Mouse (Mus musculus): ENCODE results near the gene Dad1. TPM values are rescaled to one million over a fixed set of nuclear protein-coding genes. Genes with fewer than 3 reads are reported as not detected.
"Not testable (repeated sequence)": the region's sequence is repeated elsewhere in the genome, so short reads cannot be mapped to it uniquely, and the experiment has no call there.

Dad1 gene
- polyA plus RNA-seq, 1 experiment from 2014 or later = 466 TPM

DNA sequence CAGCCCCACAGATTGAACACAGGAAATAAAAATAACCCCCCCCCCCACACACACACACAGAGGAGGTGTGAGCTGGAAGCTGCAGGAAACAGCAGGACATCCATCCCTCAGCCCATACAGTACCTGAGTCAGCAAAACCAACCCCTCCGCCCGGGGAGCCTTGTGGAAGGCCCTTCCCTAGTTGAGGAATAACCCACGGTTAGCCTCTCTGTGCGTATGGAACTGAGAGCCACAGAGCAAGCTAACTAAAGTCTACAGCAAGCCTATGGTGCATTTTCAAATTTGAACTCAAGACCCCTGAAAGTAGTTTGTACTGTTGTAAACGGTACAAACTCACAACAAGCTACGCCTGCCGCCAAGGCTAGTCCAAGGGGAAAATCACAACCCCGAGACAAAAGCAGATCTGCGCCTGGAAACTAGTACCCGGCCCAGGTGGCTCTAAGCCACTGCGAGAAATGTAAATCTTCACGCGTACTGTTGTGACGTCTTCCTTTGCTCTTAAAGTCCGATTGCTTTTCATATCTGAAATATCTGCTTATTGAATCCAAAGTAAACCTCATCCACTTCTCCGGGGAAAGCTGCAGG lies 20.3 kb downstream of the Dad1 start:
- H3K4me2 ChIP-seq (replicated peaks; ENCODE audit: low read depth, low read length) = 0 out of 2 replicates have a peak overlapping the region, but pooled peaks have one; percentile 0
- H3K9me3 ChIP-seq (ENCODE audit: low read length) = no peaks in the 10 kb centered on the region
- ATAC-seq = no peak
- no peaks in the 10 kb centered on the region for H3K36me3 ChIP-seq (ENCODE audit: insufficient read depth, low read length)
- DNase-seq (ENCODE audit: low spot score) = no peak
- peak overlapping the region; percentile 71 for H3K27ac ChIP-seq (ENCODE audit: low read length)
- TF ChIP-seq EP300 (IDR thresholded peaks at IDR 0.05) (no peak), CTCF (IDR thresholded peaks at IDR 0.05) (no peak)
- peaks cover 6% of the 10 kb centered on the region; the same call in 1 of the 2 replicates for H3K4me1 ChIP-seq (ENCODE audit: insufficient read depth, low read depth, low read length)
- no peak overlapping the region for H3K4me3 ChIP-seq (ENCODE audit: low read depth, low read length)
- 37% methylated on average over 16 of the region's 16 CpGs for WGBS
- H3K27me3 ChIP-seq (replicated peaks; ENCODE audit: insufficient read depth, low read length) = no peaks in the 10 kb centered on the region
- H3K9ac ChIP-seq (replicated peaks; ENCODE audit: low read depth) = no peak overlapping the region

DNA sequence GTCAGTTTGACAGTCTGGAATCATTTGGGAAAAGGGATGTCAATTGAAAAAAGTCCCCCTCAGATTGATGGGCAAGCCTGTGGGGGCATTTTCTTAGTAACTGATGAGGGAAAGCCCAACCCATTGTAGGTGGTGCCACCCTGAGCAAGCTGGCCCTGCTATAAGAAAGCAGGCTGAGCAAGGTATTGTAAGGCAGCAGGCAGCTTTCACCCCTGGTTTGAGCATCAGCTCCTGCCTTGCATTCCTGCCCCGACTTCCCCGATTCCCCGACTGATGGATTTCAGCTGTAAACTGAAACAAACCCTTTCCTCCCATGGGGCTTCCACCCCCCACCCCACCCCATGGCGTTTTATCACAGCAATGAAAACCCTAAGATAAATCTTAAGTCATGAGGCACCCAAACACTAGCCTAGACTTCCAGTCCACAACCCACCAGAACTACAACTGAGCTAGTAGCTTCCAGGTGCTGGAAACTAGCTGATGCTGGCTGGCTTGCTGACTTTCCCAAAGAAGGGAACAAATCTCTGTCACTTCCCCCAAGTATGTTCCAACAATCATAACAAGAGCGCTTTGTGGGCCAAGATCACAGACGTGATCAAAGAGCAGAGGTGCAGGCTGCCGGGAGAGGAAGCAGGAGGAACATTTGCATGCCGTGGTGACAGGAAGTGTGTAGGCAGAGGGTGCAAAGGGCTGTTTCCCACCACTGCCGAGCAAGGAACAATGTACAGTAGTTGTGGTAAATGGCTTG lies 20.9 kb downstream of the Dad1 start:
- ATAC-seq = peak; percentile 58
- Histone ChIP-seq H3K27me3 (replicated peaks; ENCODE audit: insufficient read depth, low read length) (no peaks in the 10 kb centered on the region), H3K4me3 (ENCODE audit: low read depth, low read length) (no peak overlapping the region), H3K4me2 (replicated peaks; ENCODE audit: low read depth, low read length) (peak overlapping the region; percentile 32), H3K27ac (ENCODE audit: low read length) (peak overlapping the region; percentile 71), H3K9ac (replicated peaks; ENCODE audit: low read depth) (no peak overlapping the region), H3K4me1 (ENCODE audit: insufficient read depth, low read depth, low read length) (peaks cover 10% of the 10 kb centered on the region; the same call in 1 of the 2 replicates), H3K9me3 (ENCODE audit: low read length) (no peaks in the 10 kb centered on the region), H3K36me3 (ENCODE audit: insufficient read depth, low read length) (no peaks in the 10 kb centered on the region)
- DNase-seq (ENCODE audit: low spot score) = peak; percentile 77
- TF ChIP-seq CTCF (IDR thresholded peaks at IDR 0.05) = no peak
- peak; percentile 62 for TF ChIP-seq EP300 (IDR thresholded peaks at IDR 0.05)
- 5% methylated on average over 9 of the region's 9 CpGs for WGBS

DNA sequence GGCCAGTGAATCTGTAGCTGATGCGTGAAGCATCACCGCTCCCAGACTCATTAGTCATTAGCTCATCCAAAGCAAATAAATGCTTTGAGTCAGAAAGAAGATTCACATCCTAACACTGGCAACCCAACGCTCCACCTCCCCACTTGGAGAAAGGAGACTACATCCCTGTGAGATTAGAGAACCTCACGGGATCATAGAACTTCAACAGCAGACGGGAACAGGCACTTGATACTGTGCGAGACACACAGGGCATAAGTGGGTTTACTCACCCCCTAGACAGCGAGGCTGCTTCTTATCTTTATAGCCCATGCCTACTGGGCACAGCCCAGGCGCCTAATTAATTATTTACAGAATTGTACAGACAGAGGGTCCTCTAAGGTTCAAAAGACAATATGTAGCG lies 21.8 kb downstream of the Dad1 start:
- no peak for TF ChIP-seq CTCF (IDR thresholded peaks at IDR 0.05)
- TF ChIP-seq EP300 (IDR thresholded peaks at IDR 0.05) = peak; percentile 88
- Histone ChIP-seq H3K4me3 (ENCODE audit: low read depth, low read length) (no peak overlapping the region), H3K36me3 (ENCODE audit: insufficient read depth, low read length) (no peaks in the 10 kb centered on the region), H3K4me1 (ENCODE audit: insufficient read depth, low read depth, low read length) (peaks cover 10% of the 10 kb centered on the region; the same call in 1 of the 2 replicates), H3K27me3 (replicated peaks; ENCODE audit: insufficient read depth, low read length) (no peaks in the 10 kb centered on the region), H3K9me3 (ENCODE audit: low read length) (no peaks in the 10 kb centered on the region), H3K27ac (ENCODE audit: low read length) (no peak overlapping the region), H3K4me2 (replicated peaks; ENCODE audit: low read depth, low read length) (no peak overlapping the region), H3K9ac (replicated peaks; ENCODE audit: low read depth) (no peak overlapping the region)
- WGBS = 42% methylated on average over 9 of the region's 9 CpGs
- peak; percentile 66 for ATAC-seq
- peak; percentile 64 for DNase-seq (ENCODE audit: low spot score)

DNA sequence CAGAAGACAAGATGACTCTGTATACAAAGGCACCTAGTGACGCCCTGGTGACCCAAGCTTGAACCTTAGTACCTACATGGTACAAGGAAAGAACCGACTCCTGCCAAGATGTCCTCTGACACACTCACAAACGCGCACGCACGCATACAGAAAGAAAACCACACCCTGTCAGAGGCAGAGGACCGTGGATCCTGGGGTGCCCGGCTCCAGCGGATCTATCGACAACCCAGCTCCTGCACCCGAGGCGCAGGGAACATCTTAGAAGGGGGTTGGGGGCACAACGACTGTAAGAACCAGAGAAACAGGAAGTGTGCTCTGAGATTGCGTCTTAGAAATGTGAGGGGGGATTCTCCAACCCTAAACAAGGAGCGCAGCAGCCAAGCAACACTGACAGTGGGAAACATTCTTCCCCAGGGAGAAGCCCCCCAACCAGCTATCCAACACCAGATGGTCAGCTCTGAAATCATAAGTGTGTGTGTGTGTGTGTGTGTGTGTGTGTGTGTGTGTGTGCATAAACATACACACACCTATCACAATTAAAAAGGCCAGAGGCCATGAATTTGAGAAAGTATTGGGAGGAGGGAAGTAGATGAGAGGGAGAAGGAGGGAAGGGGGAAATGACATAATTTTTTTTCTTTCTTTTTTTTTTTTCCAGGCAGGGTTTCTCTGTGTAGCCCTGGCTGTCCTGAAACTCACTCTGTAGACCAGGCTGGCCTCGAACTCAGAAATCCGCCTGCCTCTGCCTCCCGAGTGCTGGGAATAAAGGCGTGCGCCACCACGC lies 22.5 kb downstream of the Dad1 start:
- Histone ChIP-seq H3K27ac (ENCODE audit: low read length) (no peak overlapping the region), H3K36me3 (ENCODE audit: insufficient read depth, low read length) (no peaks in the 10 kb centered on the region), H3K9ac (replicated peaks; ENCODE audit: low read depth) (no peak overlapping the region), H3K9me3 (ENCODE audit: low read length) (no peaks in the 10 kb centered on the region), H3K4me3 (ENCODE audit: low read depth, low read length) (no peak overlapping the region), H3K4me2 (replicated peaks; ENCODE audit: low read depth, low read length) (no peak overlapping the region), H3K27me3 (replicated peaks; ENCODE audit: insufficient read depth, low read length) (no peaks in the 10 kb centered on the region), H3K4me1 (ENCODE audit: insufficient read depth, low read depth, low read length) (peaks cover 10% of the 10 kb centered on the region)
- ATAC-seq (no peak), DNase-seq (ENCODE audit: low spot score) (no peak)
- 50% methylated on average over 21 of the region's 21 CpGs for WGBS
- no peak for TF ChIP-seq EP300 (IDR thresholded peaks at IDR 0.05)
- no peak for TF ChIP-seq CTCF (IDR thresholded peaks at IDR 0.05)

DNA sequence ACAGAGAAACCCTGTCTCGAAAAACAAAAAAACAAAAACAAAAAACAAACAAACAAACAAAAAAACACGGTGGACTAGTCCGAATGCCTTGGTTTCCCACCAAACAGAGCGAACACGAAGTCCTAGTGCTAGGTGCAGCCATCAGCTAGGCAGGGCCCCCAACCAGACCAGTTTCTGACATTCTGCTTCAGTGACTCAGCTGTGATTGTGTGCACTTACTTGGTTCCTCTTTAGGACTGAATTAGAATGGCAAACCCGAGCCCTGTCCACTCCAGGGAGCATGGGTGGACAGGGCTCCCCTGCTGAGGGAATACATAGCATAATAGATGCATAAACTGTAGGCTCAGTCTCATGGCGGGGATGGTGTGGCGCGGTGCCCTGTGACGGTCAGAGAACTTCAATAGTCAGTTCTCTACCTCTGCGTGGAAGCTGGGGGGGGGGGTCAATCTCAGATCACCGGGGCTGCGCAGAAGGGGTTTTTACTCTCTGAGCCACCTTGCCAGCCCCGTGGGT lies 23.2 kb downstream of the Dad1 start:
- DNase-seq (ENCODE audit: low spot score) = no peak
- no peak for ATAC-seq
- Histone ChIP-seq H3K36me3 (ENCODE audit: insufficient read depth, low read length) (no peaks in the 10 kb centered on the region), H3K9ac (replicated peaks; ENCODE audit: low read depth) (no peak overlapping the region), H3K4me2 (replicated peaks; ENCODE audit: low read depth, low read length) (no peak overlapping the region), H3K4me1 (ENCODE audit: insufficient read depth, low read depth, low read length) (peaks cover 10% of the 10 kb centered on the region), H3K4me3 (ENCODE audit: low read depth, low read length) (no peak overlapping the region), H3K27ac (ENCODE audit: low read length) (no peak overlapping the region), H3K27me3 (replicated peaks; ENCODE audit: insufficient read depth, low read length) (no peaks in the 10 kb centered on the region), H3K9me3 (ENCODE audit: low read length) (no peaks in the 10 kb centered on the region)
- TF ChIP-seq CTCF (IDR thresholded peaks at IDR 0.05) (no peak), EP300 (IDR thresholded peaks at IDR 0.05) (no peak)
- 65% methylated on average over 13 of the region's 14 CpGs for WGBS

DNA sequence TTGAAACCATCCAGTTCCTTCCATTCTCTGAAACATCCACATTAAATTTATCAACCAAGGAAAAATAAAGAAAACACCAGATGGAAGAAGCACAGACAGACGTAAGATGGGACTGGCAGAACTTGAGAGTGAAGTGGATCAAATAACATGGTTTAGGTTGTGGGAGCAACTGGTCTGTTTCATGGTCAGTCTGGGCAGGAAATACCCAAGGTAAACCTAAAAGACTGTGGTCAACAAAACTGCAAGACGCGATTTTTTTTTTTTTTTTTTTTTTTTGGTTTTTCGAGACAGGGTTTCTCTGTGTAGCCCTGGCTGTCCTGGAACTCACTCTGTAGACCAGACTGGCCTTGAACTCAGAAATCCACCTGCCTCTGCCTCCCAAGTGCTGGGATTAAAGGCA lies 24.1 kb downstream of the Dad1 start:
- not testable (repeated sequence) for H3K4me3 ChIP-seq (ENCODE audit: low read depth, low read length); H3K9ac ChIP-seq (replicated peaks; ENCODE audit: low read depth); H3K9me3 ChIP-seq (ENCODE audit: low read length); H3K36me3 ChIP-seq (ENCODE audit: insufficient read depth, low read length); H3K27me3 ChIP-seq (replicated peaks; ENCODE audit: insufficient read depth, low read length); DNase-seq (ENCODE audit: low spot score); H3K27ac ChIP-seq (ENCODE audit: low read length); H3K4me2 ChIP-seq (replicated peaks; ENCODE audit: low read depth, low read length); ATAC-seq; H3K4me1 ChIP-seq (ENCODE audit: insufficient read depth, low read depth, low read length)
- 82% methylated on average over 3 of the region's 4 CpGs for WGBS

All from lung, postnatal 0 days (tissue).